Mouse (Mus musculus) embryonic fibroblast, embryonic 13.5 days (primary cell): ENCODE measurements around the gene Zswim8.

Experiments
- CTCF ChIP-seq: IDR thresholded peaks from 2 replicates; pipeline ENCODE4 v1.5.1; 2011; ENCODE audit warnings: mild to moderate bottlenecking, control low read depth, low read length, moderate library complexity, borderline replicate concordance; ENCODE audit not compliant: insufficient read depth
- POLR2A ChIP-seq: IDR thresholded peaks from 2 replicates; pipeline ENCODE4 v1.6.1; 2011; ENCODE audit warnings: low read depth, mild to moderate bottlenecking, control low read depth, low read length, moderate library complexity

GRCm38 (mm10) chr14:20700362-20700761 is 7.0 kb upstream of the Zswim8 start:
- TF ChIP-seq CTCF (no peak), POLR2A (no peak)
